Mouse (Mus musculus): ENCODE data around the gene Foxb1.

The Foxb1 gene

GRCm38 (mm10) chr9:69756456-69756855, 4.3 kb downstream of the Foxb1 start:
- DNase-seq (ENCODE audit: low spot score), result no peak

- DNase-seq (ENCODE audit: low spot score), result no peak
These were observed 4.7 kb downstream of the Foxb1 start for GRCm38 (mm10) chr9:69756041-69756440.

GRCm38 (mm10) chr9:69755157-69755556, 5.6 kb downstream of the Foxb1 start:
- DNase-seq (ENCODE audit: low spot score), result no peak

- DNase-seq (ENCODE audit: low spot score), result no peak
These were observed 6.0 kb downstream of the Foxb1 start for GRCm38 (mm10) chr9:69754712-69755111.

- DNase-seq (ENCODE audit: low spot score), result no peak
These were observed 6.4 kb downstream of the Foxb1 start for GRCm38 (mm10) chr9:69754291-69754690.

GRCm38 (mm10) chr9:69747971-69748370, 12.8 kb downstream of the Foxb1 start:
- DNase-seq (ENCODE audit: low spot score), result no peak

GRCm38 (mm10) chr9:69728736-69729135, 32.0 kb downstream of the Foxb1 start:
- DNase-seq (ENCODE audit: low spot score), result no peak

GRCm38 (mm10) chr9:69718431-69718830, 42.3 kb downstream of the Foxb1 start:
- DNase-seq (ENCODE audit: low spot score), result no peak

- DNase-seq (ENCODE audit: low spot score), result no peak
These were observed 44.4 kb downstream of the Foxb1 start for GRCm38 (mm10) chr9:69716364-69716763.

- DNase-seq (ENCODE audit: low spot score), result no peak
These were observed 45.3 kb downstream of the Foxb1 start for GRCm38 (mm10) chr9:69715445-69715844.

- DNase-seq (ENCODE audit: low spot score), result no peak
These were observed 46.4 kb downstream of the Foxb1 start for GRCm38 (mm10) chr9:69714346-69714745.

- DNase-seq (ENCODE audit: low spot score), result no peak
These were observed 47.0 kb downstream of the Foxb1 start for GRCm38 (mm10) chr9:69713577-69714327.

GRCm38 (mm10) chr9:69712714-69713525, 47.8 kb downstream of the Foxb1 start:
- DNase-seq (ENCODE audit: low spot score), result no peak

Measured in left cerebral cortex, adult 11 months (tissue).